Mouse (Mus musculus) MEL (cell line): ENCODE measurements around the gene Olfr550. TPM values are rescaled to one million over a fixed set of nuclear protein-coding genes. Genes with fewer than 3 reads are reported as not detected.

Experiments used
- DNase-seq: peaks from one replicate; pipeline ENCODE4 v3.0.0; 2011; ENCODE audit warnings: low read depth, low spot score
- H3K27ac ChIP-seq: 2 replicates; pipeline ENCODE4 v1.5.1; 2012; ENCODE audit warnings: low read depth, mild to moderate bottlenecking, control low read depth, low read length, moderate library complexity; ENCODE audit not compliant: control insufficient read depth
- H3K27me3 ChIP-seq, 2 experiments: fragments of 150-350 bp in 1 of 2; sonication (generic) in 1 of 2; 2 replicates each; pipeline ENCODE4 v1.6.1; 2012; ENCODE audit warnings: low read length in 2 of 2, mild to moderate bottlenecking in 2 of 2, improper control_type of control experiment in 1 of 2, moderate library complexity in 1 of 2; ENCODE audit not compliant: insufficient read depth in 2 of 2, control insufficient read depth in 1 of 2
- H3K36me3 ChIP-seq, 2 experiments: 2 replicates each; pipeline ENCODE4 v1.6.1; 2012 to 2014; ENCODE audit warnings: low read length in 2 of 2, improper control_type of control experiment in 1 of 2, inconsistent platforms in 1 of 2, mild to moderate bottlenecking in 1 of 2; ENCODE audit not compliant: insufficient read depth in 2 of 2, control insufficient read depth in 1 of 2
- H3K4me1 ChIP-seq, 2 experiments: fragments of 150-350 bp in 1 of 2; sonication (generic) in 1 of 2; 2 replicates each; pipeline ENCODE4 v1.6.1; 2012; ENCODE audit warnings: low read length in 2 of 2, improper control_type of control experiment in 1 of 2, mild to moderate bottlenecking in 1 of 2; ENCODE audit not compliant: insufficient read depth in 2 of 2, control insufficient read depth in 1 of 2
- H3K4me3 ChIP-seq, 2 experiments: fragments of 150-350 bp in 1 of 2; sonication (generic) in 1 of 2; 2 replicates each; pipeline ENCODE4 v1.5.1; 2012; ENCODE audit warnings: low read depth in 2 of 2, low read length in 2 of 2, mild to moderate bottlenecking in 2 of 2, moderate library complexity in 2 of 2, control low read depth in 1 of 2, improper control_type of control experiment in 1 of 2; ENCODE audit not compliant: control insufficient read depth in 1 of 2, insufficient read depth in 1 of 2
- H3K79me2 ChIP-seq: 2 replicates; pipeline ENCODE4 v1.6.1; 2012; ENCODE audit warnings: mild to moderate bottlenecking, low read length, moderate library complexity; ENCODE audit not compliant: control insufficient read depth, poor library complexity, insufficient read depth
- H3K9ac ChIP-seq: 2 replicates; pipeline ENCODE4 v1.6.1; 2012; ENCODE audit warnings: low read depth, mild to moderate bottlenecking, control low read depth, low read length, moderate library complexity; ENCODE audit not compliant: control insufficient read depth, poor library complexity, severe bottlenecking
- H3K9me3 ChIP-seq: fragments of 150-350 bp; sonication (generic); replicated peaks from 2 replicates; pipeline ENCODE4 v1.6.1; 2012; ENCODE audit warnings: mild to moderate bottlenecking, low read length, improper control_type of control experiment, moderate library complexity; ENCODE audit not compliant: insufficient read depth
- BHLHE40 ChIP-seq: IDR thresholded peaks from 2 replicates; pipeline ENCODE4 v1.6.1; 2012; ENCODE audit warnings: low read depth, mild to moderate bottlenecking, inconsistent platforms, low read length, improper control_type of control experiment, borderline replicate concordance
- CHD2 ChIP-seq: IDR thresholded peaks from 2 replicates; pipeline ENCODE4 v1.6.1; 2011; ENCODE audit warnings: low read length, improper control_type of control experiment
- CTCF ChIP-seq, 3 experiments: IDR thresholded peaks in 2 of 3; conservative IDR thresholded peaks in 1 of 3; 2 replicates each; pipeline ENCODE4 v1.5.1; 2011 to 2012; ENCODE audit warnings: low read length in 3 of 3, low read depth in 2 of 3, mild to moderate bottlenecking in 2 of 3, improper control_type of control experiment in 1 of 3, inconsistent platforms in 1 of 3, mixed read lengths in 1 of 3, moderate library complexity in 1 of 3; ENCODE audit not compliant: control insufficient read depth in 1 of 3, insufficient read depth in 1 of 3, poor library complexity in 1 of 3, severe bottlenecking in 1 of 3
- E2F4 ChIP-seq: IDR thresholded peaks from 2 replicates; pipeline ENCODE4 v1.6.1; 2011; ENCODE audit warnings: low read depth, low read length, improper control_type of control experiment, borderline replicate concordance
- ELF1 ChIP-seq: IDR thresholded peaks from 2 replicates; pipeline ENCODE4 v1.6.1; 2014; ENCODE audit warnings: low read depth, mild to moderate bottlenecking, inconsistent platforms, low read length, improper control_type of control experiment, moderate library complexity
- GABPA ChIP-seq: IDR thresholded peaks from 2 replicates; pipeline ENCODE4 v1.6.1; 2012; ENCODE audit warnings: low read depth, mild to moderate bottlenecking, inconsistent platforms, low read length, improper control_type of control experiment, moderate library complexity
- GATA1 ChIP-seq: IDR thresholded peaks from 2 replicates; pipeline ENCODE4 v1.6.1; 2011; ENCODE audit warnings: low read depth, low read length, improper control_type of control experiment
- HCFC1 ChIP-seq: IDR thresholded peaks from 2 replicates; pipeline ENCODE4 v1.6.1; 2012; ENCODE audit warnings: low read depth, mild to moderate bottlenecking, inconsistent platforms, low read length, improper control_type of control experiment, moderate library complexity
- JUND ChIP-seq: IDR thresholded peaks from 2 replicates; pipeline ENCODE4 v1.6.1; 2011; ENCODE audit warnings: low read depth, mild to moderate bottlenecking, improper control_type of control experiment, low read length
- MAFK ChIP-seq: IDR thresholded peaks from 2 replicates; pipeline ENCODE4 v1.6.1; 2011; ENCODE audit warnings: low read depth, mild to moderate bottlenecking, low read length, improper control_type of control experiment, borderline replicate concordance
- MAZ ChIP-seq: IDR thresholded peaks from 2 replicates; pipeline ENCODE4 v1.6.1; 2012; ENCODE audit warnings: low read depth, mild to moderate bottlenecking, inconsistent platforms, low read length, improper control_type of control experiment
- MEF2A ChIP-seq: IDR thresholded peaks from 2 replicates; pipeline ENCODE4 v1.6.1; 2014; ENCODE audit warnings: low read depth, mild to moderate bottlenecking, inconsistent platforms, low read length, improper control_type of control experiment; ENCODE audit not compliant: poor library complexity, insufficient replicate concordance, severe bottlenecking; ENCODE audit errors: extremely low read depth
- MYB ChIP-seq: IDR thresholded peaks from 2 replicates; pipeline ENCODE4 v1.6.1; 2011; ENCODE audit warnings: mild to moderate bottlenecking, low read depth, low read length, improper control_type of control experiment
- MYC ChIP-seq: IDR thresholded peaks from 2 replicates; pipeline ENCODE4 v1.6.1; 2011; ENCODE audit warnings: low read depth, mild to moderate bottlenecking, low read length, improper control_type of control experiment, moderate library complexity
- NRF1 ChIP-seq: IDR thresholded peaks from 2 replicates; pipeline ENCODE4 v1.6.1; 2014; ENCODE audit warnings: low read depth, mild to moderate bottlenecking, inconsistent platforms, low read length, improper control_type of control experiment, moderate library complexity; ENCODE audit not compliant: poor library complexity, insufficient read depth, severe bottlenecking
- POLR2AphosphoS2 ChIP-seq: IDR thresholded peaks from 2 replicates; pipeline ENCODE4 v1.6.1; 2011; ENCODE audit warnings: low read length, improper control_type of control experiment
- POLR2AphosphoS5 ChIP-seq: IDR thresholded peaks from 2 replicates; pipeline ENCODE4 v1.6.1; 2012; ENCODE audit warnings: low read depth, borderline replicate concordance, mild to moderate bottlenecking, inconsistent platforms, low read length, moderate library complexity, mixed read lengths
- RAD21 ChIP-seq: IDR thresholded peaks from 2 replicates; pipeline ENCODE4 v1.6.1; 2011; ENCODE audit warnings: mild to moderate bottlenecking, low read depth, low read length, improper control_type of control experiment
- RCOR1 ChIP-seq: IDR thresholded peaks from 2 replicates; pipeline ENCODE4 v1.6.1; 2012; ENCODE audit warnings: low read depth, mild to moderate bottlenecking, inconsistent platforms, low read length, improper control_type of control experiment
- SIN3A ChIP-seq: IDR thresholded peaks from 2 replicates; pipeline ENCODE4 v1.6.1; 2012; ENCODE audit warnings: low read length, improper control_type of control experiment, inconsistent platforms
- SMC3 ChIP-seq: IDR thresholded peaks from 2 replicates; pipeline ENCODE4 v1.6.1; 2011; ENCODE audit warnings: low read depth, low read length, improper control_type of control experiment
- TAL1 ChIP-seq: IDR thresholded peaks from 2 replicates; pipeline ENCODE4 v1.6.1; 2012; ENCODE audit warnings: mild to moderate bottlenecking, inconsistent platforms, low read length, moderate library complexity, mixed read lengths
- TBP ChIP-seq: IDR thresholded peaks from 2 replicates; pipeline ENCODE4 v1.8.0; 2011; ENCODE audit warnings: low read depth, low read length, improper control_type of control experiment
- TCF12 ChIP-seq: IDR thresholded peaks from 2 replicates; pipeline ENCODE4 v1.6.1; 2014; ENCODE audit warnings: low read depth, mild to moderate bottlenecking, inconsistent platforms, low read length, improper control_type of control experiment, moderate library complexity
- UBTF ChIP-seq: IDR thresholded peaks from 2 replicates; pipeline ENCODE4 v1.6.1; 2012; ENCODE audit warnings: low read depth, mild to moderate bottlenecking, inconsistent platforms, low read length, improper control_type of control experiment, moderate library complexity, borderline replicate concordance; ENCODE audit not compliant: insufficient read depth
- ZKSCAN1 ChIP-seq: IDR thresholded peaks from 2 replicates; pipeline ENCODE4 v1.6.1; 2012; ENCODE audit warnings: low read depth, mild to moderate bottlenecking, inconsistent platforms, low read length, improper control_type of control experiment, moderate library complexity
- ZMIZ1 ChIP-seq: IDR thresholded peaks from 2 replicates; pipeline ENCODE4 v1.6.1; 2012; ENCODE audit warnings: low read depth, mild to moderate bottlenecking, inconsistent platforms, low read length, improper control_type of control experiment, moderate library complexity
- ZNF384 ChIP-seq: IDR thresholded peaks from 2 replicates; pipeline ENCODE4 v1.6.1; 2012; ENCODE audit warnings: low read depth, mild to moderate bottlenecking, inconsistent platforms, low read length, improper control_type of control experiment
- polyA plus RNA-seq, 2 experiments: library from polyadenylated mRNA; stranded (reverse) in 1 of 2; unstranded in 1 of 2; fragments of >175 nt in 1 of 2; fragments of >200 nt in 1 of 2; gene quantifications; 2 replicates each; pipeline versions ENCODE4 v1.2.1 to v1.2.4; 2012; ENCODE audit warnings: low replicate concordance in 2 of 2, low read depth in 1 of 2; ENCODE audit not compliant: insufficient read length in 2 of 2, insufficient read depth in 1 of 2, missing spikeins in 1 of 2
- total RNA-seq: library from RNA; depleted of rRNA; stranded (reverse); fragments of 300-350 nt; gene quantifications from 2 replicates; pipeline ENCODE4 v1.2.3, GENCODE M21; 2012; rRNA removed

Olfr550 gene
- not detected in 2 replicates for total RNA-seq
- polyA plus RNA-seq = not detected

GRCm38 (mm10) chr7:102571142-102571541 lies at the start of gene Olfr550:
TSS of gene Olfr550 (plus strand) at chr7:102571442.
- Histone ChIP-seq H3K79me2 (no peaks in the 10 kb centered on the region), H3K9ac (no peak within 1 kb of the TSS), H3K9me3 (no peaks in the 10 kb centered on the region), H3K4me3 (no peak within 1 kb of the TSS), H3K27ac (no peak within 1 kb of the TSS), H3K27me3 (peaks cover 0 to 2% of the 10 kb centered on the region in 2 experiments; a peak in 3 of 4 replicates)
- no peak for DNase-seq
- TF ChIP-seq ELF1 (no peak), SIN3A (no peak), MYB (no peak), MAFK (no peak), ZNF384 (no peak), JUND (no peak), NRF1 (no peak), POLR2AphosphoS2 (no peak), ZKSCAN1 (no peak), TAL1 (no peak), GATA1 (no peak), MYC (no peak), TCF12 (no peak), MAZ (no peak), E2F4 (no peak), GABPA (no peak), BHLHE40 (no peak)
- TF ChIP-seq, all 39 proteins: peak for 0
- Histone ChIP-seq H3K36me3 (no peaks in the 10 kb centered on the region), H3K4me1 (no peaks in the 10 kb centered on the region)

GRCm38 (mm10) chr7:102529052-102529451 lies 42.2 kb upstream of the Olfr550 start:
- no peak overlapping the region for H3K4me3 ChIP-seq
- H3K9me3 ChIP-seq = no peaks in the 10 kb centered on the region
- H3K4me1 ChIP-seq = no peaks in the 10 kb centered on the region
- no peaks in the 10 kb centered on the region for H3K79me2 ChIP-seq
- DNase-seq = no peak
- H3K27me3 ChIP-seq = peaks cover 1 to 17% of the 10 kb centered on the region in 2 experiments
- H3K9ac ChIP-seq = no peak overlapping the region
- no peak overlapping the region for H3K27ac ChIP-seq
- TF ChIP-seq CHD2 (no peak), POLR2AphosphoS2 (no peak), UBTF (no peak), CTCF (IDR thresholded peaks at IDR 0.05 in 2 of 3, conservative IDR thresholded peaks at IDR 0.05 in 1 of 3; ENCODE audit: control insufficient read depth in 1 of 3, insufficient read depth in 1 of 3, low read depth in 2 of 3, low read length in 3 of 3, poor library complexity in 1 of 3, severe bottlenecking in 1 of 3) (no peak), HCFC1 (no peak), ZMIZ1 (no peak), ZKSCAN1 (no peak), ELF1 (no peak), RAD21 (no peak), MYC (no peak), NRF1 (no peak), JUND (no peak), RCOR1 (no peak), SMC3 (no peak), TBP (no peak), POLR2AphosphoS5 (no peak), TCF12 (no peak), GATA1 (no peak), MEF2A (no peak)
- H3K36me3 ChIP-seq = no peaks in the 10 kb centered on the region
